Mouse (Mus musculus): ENCODE measurements around the gene Rsbn1. TPM values are rescaled to one million over a fixed set of nuclear protein-coding genes. Genes with fewer than 3 reads are reported as not detected.

Gene Rsbn1
- polyA plus RNA-seq, 1 experiment from 2014 or later: 24.0 TPM

- 92% methylated on average over 5 of the region's 5 CpGs for WGBS
- no peak overlapping the region for H3K4me2 ChIP-seq (replicated peaks)
- no peak overlapping the region for H3K4me3 ChIP-seq
- peaks cover 38% of the 10 kb centered on the region for H3K36me3 ChIP-seq
- no peak for ATAC-seq (ENCODE audit: low FRiP score, low read depth)
- H3K27me3 ChIP-seq (replicated peaks): no peaks in the 10 kb centered on the region
- no peaks in the 10 kb centered on the region for H3K4me1 ChIP-seq
- no peak overlapping the region for H3K27ac ChIP-seq
- H3K9ac ChIP-seq: no peak overlapping the region
- no peaks in the 10 kb centered on the region for H3K9me3 ChIP-seq
Measured at GRCm38 (mm10) chr3:104009924-104010662, 96.2 kb downstream of the Rsbn1 start.

GRCm38 (mm10) chr3:104011972-104012371 is 98.1 kb downstream of the Rsbn1 start:
- H3K4me3 ChIP-seq: no peak overlapping the region

More at GRCm38 (mm10) chr3:104011972-104012371, 98.1 kb downstream of the Rsbn1 start:
- ATAC-seq (ENCODE audit: low FRiP score, low read depth): no peak
- H3K36me3 ChIP-seq: peaks cover 34% of the 10 kb centered on the region
- H3K4me1 ChIP-seq: no peaks in the 10 kb centered on the region
- H3K9ac ChIP-seq: no peak overlapping the region
- no peak overlapping the region for H3K27ac ChIP-seq
- H3K27me3 ChIP-seq (replicated peaks): no peaks in the 10 kb centered on the region
- no peaks in the 10 kb centered on the region for H3K9me3 ChIP-seq
- WGBS: 90% methylated on average over 2 of the region's 2 CpGs
- H3K4me2 ChIP-seq (replicated peaks): no peak overlapping the region

Other genes starting within 250 kb of the Rsbn1 start
- 15.1 and 15.6 TPM in 2 replicates for gene Olfml3, start 176.1 kb upstream of the Rsbn1 start, polyA plus RNA-seq (2016; fragmentation: Nextera tagmentation; extraction: Ambion mirVana)
- not detected in 2 replicates for gene Gm10964, start 174.8 kb upstream of the Rsbn1 start, polyA plus RNA-seq (2016; fragmentation: Nextera tagmentation; extraction: Ambion mirVana)
- gene Hipk1, start 122.6 kb upstream of the Rsbn1 start, polyA plus RNA-seq (2016; fragmentation: Nextera tagmentation; extraction: Ambion mirVana): 13.1 and 14.0 TPM in 2 replicates
- gene Dclre1b, start 104.7 kb upstream of the Rsbn1 start, polyA plus RNA-seq (2016; fragmentation: Nextera tagmentation; extraction: Ambion mirVana): 25.4 and 26.7 TPM in 2 replicates
- 23.8 and 24.0 TPM in 2 replicates for gene Ap4b1, start 104.6 kb upstream of the Rsbn1 start, polyA plus RNA-seq (2016; fragmentation: Nextera tagmentation; extraction: Ambion mirVana)
- 0.23 and 0.32 TPM in 2 replicates for gene Gm43064, start 104.5 kb upstream of the Rsbn1 start, polyA plus RNA-seq (2016; fragmentation: Nextera tagmentation; extraction: Ambion mirVana)
- gene Bcl2l15, start 81.5 kb upstream of the Rsbn1 start, polyA plus RNA-seq (2016; fragmentation: Nextera tagmentation; extraction: Ambion mirVana): 0.61 TPM in 1 of 2 replicates, not detected in the other
- 0.44 TPM in 1 of 2 replicates, not detected in the other for gene Ptpn22, start 54.3 kb upstream of the Rsbn1 start, polyA plus RNA-seq (2016; fragmentation: Nextera tagmentation; extraction: Ambion mirVana)
- gene Phtf1, start 54.0 kb downstream of the Rsbn1 start, polyA plus RNA-seq (2016; fragmentation: Nextera tagmentation; extraction: Ambion mirVana): 43.3 and 43.5 TPM in 2 replicates